ENCODE assay signal across 24 mouse cellular contexts in genomic region chr4:80140261-80140660, GRCm38 (mm10).
DNase-seq lines count a peak whose midpoint lies in the region; ATAC-seq and TF ChIP-seq lines count a peak whose summit lies in the region.
"Had no signal": no experiment of that assay in that cellular context is flagged by ENCODE, and none has a peak within 500 bp of the region (broad histone marks: within the 10 kb centered on the region; RNA-seq: fewer than 3 reads in every experiment).

No protein-coding gene starts in this region.

- H3K9ac ChIP-seq in intestine, embryonic 15.5 days = no peak overlapping the region
- H3K9ac ChIP-seq: embryonic facial prominence, embryonic 12.5 days; embryonic facial prominence, embryonic 15.5 days; forebrain, embryonic 12.5 days; forebrain, embryonic 15.5 days; hindbrain, embryonic 12.5 days had no signal

- no peak overlapping the region for H3K4me3 ChIP-seq in cerebellum, adult 2 months (replicated peaks; ENCODE audit: insufficient read depth, low read depth, low read length)
- H3K4me3 ChIP-seq in intestine, embryonic 15.5 days (replicated peaks) = no peak overlapping the region
- H3K4me3 ChIP-seq: embryonic facial prominence, embryonic 12.5 days; embryonic facial prominence, embryonic 15.5 days; forebrain, embryonic 12.5 days; forebrain, embryonic 15.5 days; hindbrain, embryonic 12.5 days had no signal

- intact Hi-C loops in left cerebral cortex, postnatal 4 days (cut with DNase I) = no loop called here
- intact Hi-C loops in left cerebral cortex, postnatal 36 days (cut with DNase I) = no loop called here

- peak; percentile 15 to 65 for DNase-seq in cerebellum, adult 2 months
- DNase-seq in cerebellum, adult 11-12 months = no peak
- DNase-seq in left cerebral cortex, postnatal 4 days = peak; percentile 19
- DNase-seq in left cerebral cortex, postnatal 36 days (ENCODE audit: low spot score in 2 of 2) = no peak
- DNase-seq in cerebellum, postnatal 10 days = peak; percentile 70 to 82
- DNase-seq in cerebellum, postnatal 36 days = peak; percentile 39 to 52
- no peak for DNase-seq in thymus, postnatal 10 days (ENCODE audit: low spot score in 2 of 2)
- DNase-seq: adrenal gland, adult 2 months; adrenal gland, postnatal 14 days; B cell, adult 2 months; gastrocnemius, postnatal 25 days; kidney, adult 18-20 months; kidney, adult 9 months had no signal

- H3K4me2 ChIP-seq in intestine, embryonic 15.5 days (replicated peaks) = no peak overlapping the region
- H3K4me2 ChIP-seq: embryonic facial prominence, embryonic 12.5 days; embryonic facial prominence, embryonic 15.5 days; forebrain, embryonic 12.5 days; forebrain, embryonic 15.5 days; heart, embryonic 11.5 days; hindbrain, embryonic 12.5 days had no signal

- 30% methylated on average over 4 of the region's 4 CpGs for WGBS in cerebellum, adult 2 months
- 95% methylated on average over 4 of the region's 4 CpGs for WGBS in intestine, embryonic 15.5 days

- TF ChIP-seq POLR2A in cerebellum, adult 2 months (IDR thresholded peaks at IDR 0.05; ENCODE audit: borderline replicate concordance, insufficient read depth, low read length) = no peak

- no peaks in the 10 kb centered on the region for H3K36me3 ChIP-seq in intestine, embryonic 15.5 days
- H3K36me3 ChIP-seq: embryonic facial prominence, embryonic 12.5 days; embryonic facial prominence, embryonic 15.5 days; forebrain, embryonic 12.5 days; forebrain, embryonic 15.5 days; G1E; hindbrain, embryonic 12.5 days had no signal

- no peak for TF ChIP-seq CTCF in cerebellum, adult 2 months (IDR thresholded peaks at IDR 0.05; ENCODE audit: borderline replicate concordance, insufficient read depth, low read depth, low read length)

- no peak for ATAC-seq in intestine, embryonic 15.5 days
- ATAC-seq: forebrain, embryonic 15.5 days; hindbrain, embryonic 16.5 days; intestine, embryonic 16.5 days had no signal

- H3K9me3 ChIP-seq in intestine, embryonic 15.5 days = no peaks in the 10 kb centered on the region
- H3K9me3 ChIP-seq: embryonic facial prominence, embryonic 12.5 days; embryonic facial prominence, embryonic 15.5 days; forebrain, embryonic 12.5 days; forebrain, embryonic 15.5 days; hindbrain, embryonic 12.5 days had no signal

- no peak overlapping the region for H3K27ac ChIP-seq in cerebellum, adult 2 months (ENCODE audit: insufficient read depth, low read length)
- no peak overlapping the region for H3K27ac ChIP-seq in intestine, embryonic 15.5 days
- H3K27ac ChIP-seq: embryonic facial prominence, embryonic 12.5 days; embryonic facial prominence, embryonic 15.5 days; forebrain, embryonic 12.5 days; forebrain, embryonic 15.5 days; hindbrain, embryonic 12.5 days had no signal

- H3K4me1 ChIP-seq in cerebellum, adult 2 months (ENCODE audit: control insufficient read depth, insufficient read depth, low read length) = no peaks in the 10 kb centered on the region
- no peaks in the 10 kb centered on the region for H3K4me1 ChIP-seq in intestine, embryonic 15.5 days (replicated peaks)
- H3K4me1 ChIP-seq: embryonic facial prominence, embryonic 12.5 days; embryonic facial prominence, embryonic 15.5 days; forebrain, embryonic 12.5 days; forebrain, embryonic 15.5 days; hindbrain, embryonic 12.5 days had no signal

- H3K27me3 ChIP-seq in cerebellum, adult 2 months (ENCODE audit: control insufficient read depth, insufficient read depth, low read length) = no peaks in the 10 kb centered on the region
- H3K27me3 ChIP-seq in intestine, embryonic 15.5 days (replicated peaks) = no peaks in the 10 kb centered on the region
- H3K27me3 ChIP-seq: CH12.LX; embryonic facial prominence, embryonic 12.5 days; embryonic facial prominence, embryonic 15.5 days; forebrain, embryonic 12.5 days; forebrain, embryonic 15.5 days; hindbrain, embryonic 12.5 days had no signal

Comparison
In these comparisons a context has a peak if more than half of its experiments do, and no peak if none do; other contexts are left out.
1. DNase-seq: peak in cerebellum, adult 2 months (2 of 2), left cerebral cortex, postnatal 4 days (single experiment), cerebellum, postnatal 10 days (2 of 2) and cerebellum, postnatal 36 days (2 of 2); none in cerebellum, adult 11-12 months (single experiment), left cerebral cortex, postnatal 36 days (0 of 2) and thymus, postnatal 10 days (0 of 2).